Mouse (Mus musculus) limb, embryonic 13.5 days (tissue): ENCODE data around the gene Cd72. TPM values are rescaled to one million over a fixed set of nuclear protein-coding genes. Genes with fewer than 3 reads are reported as not detected.

ENCODE experiments used
- polyA plus RNA-seq: library from polyadenylated mRNA; unstranded; fragments of >200 nt; fragmentation: Nextera tagmentation; extraction: Ambion mirVana; gene quantifications from 2 replicates; pipeline ENCODE4 v1.2.1, GENCODE M21; 2015

The Cd72 gene
- polyA plus RNA-seq, 1 experiment from 2014 or later, result 3.0 TPM

Other genes with a start within 250 kb of the Cd72 start
- gene Atp8b5, start 187.5 kb downstream of the Cd72 start, polyA plus RNA-seq, result 0.70 and 0.71 TPM in 2 replicates
- 13.1 and 14.7 TPM in 2 replicates for gene Rusc2, start 72.6 kb downstream of the Cd72 start, polyA plus RNA-seq
- not detected in 2 replicates for gene Fam166b, start 25.5 kb downstream of the Cd72 start, polyA plus RNA-seq
- 7.7 and 10.3 TPM in 2 replicates for gene Tesk1, start 12.7 kb downstream of the Cd72 start, polyA plus RNA-seq
- gene Sit1, start 29.1 kb upstream of the Cd72 start, polyA plus RNA-seq, result not detected in 2 replicates
- gene Ccdc107, start 38.3 kb upstream of the Cd72 start, polyA plus RNA-seq, result 71.6 and 74.3 TPM in 2 replicates
- 43.8 and 47.3 TPM in 2 replicates for gene Arhgef39, start 45.1 kb upstream of the Cd72 start, polyA plus RNA-seq
- gene Car9, start 52.3 kb upstream of the Cd72 start, polyA plus RNA-seq, result 2.3 and 3.3 TPM in 2 replicates
- gene Tpm2, start 69.1 kb upstream of the Cd72 start, polyA plus RNA-seq, result 370 and 372 TPM in 2 replicates
- gene Creb3, start 107.7 kb upstream of the Cd72 start, polyA plus RNA-seq, result 58.7 and 60.0 TPM in 2 replicates
- 60.4 and 63.6 TPM in 2 replicates for gene Tln1, start 108.1 kb upstream of the Cd72 start, polyA plus RNA-seq
- 35.0 and 38.5 TPM in 2 replicates for gene Rgp1, start 124.1 kb upstream of the Cd72 start, polyA plus RNA-seq
- 26.9 and 27.0 TPM in 2 replicates for gene Gba2, start 124.2 kb upstream of the Cd72 start, polyA plus RNA-seq
- gene Msmp, start 129.9 kb upstream of the Cd72 start, polyA plus RNA-seq, result 1.4 and 2.2 TPM in 2 replicates
- 18.7 and 20.2 TPM in 2 replicates for gene Npr2, start 177.3 kb upstream of the Cd72 start, polyA plus RNA-seq
- 0.84 and 1.00 TPM in 2 replicates for gene Spag8, start 199.0 kb upstream of the Cd72 start, polyA plus RNA-seq
- 78.3 and 90.2 TPM in 2 replicates for gene Hint2, start 201.8 kb upstream of the Cd72 start, polyA plus RNA-seq
- gene Tmem8b, start 214.3 kb upstream of the Cd72 start, polyA plus RNA-seq, result 7.8 and 8.2 TPM in 2 replicates
- gene Fam221b, start 214.5 kb upstream of the Cd72 start, polyA plus RNA-seq, result 2.5 and 2.6 TPM in 2 replicates
- not detected in 2 replicates for gene Olfr70, start 246.2 kb upstream of the Cd72 start, polyA plus RNA-seq